ENCODE assay signal across 26 mouse cellular contexts in genomic region chr2:164041523-164041922, GRCm38 (mm10). TPM values are rescaled to one million over a fixed set of nuclear protein-coding genes. Genes with fewer than 3 reads are reported as not detected.
DNase-seq lines count a peak whose midpoint lies in the region; ATAC-seq and TF ChIP-seq lines count a peak whose summit lies in the region.
"Had no signal": no experiment of that assay in that cellular context is flagged by ENCODE, and none has a peak within 500 bp of the region (broad histone marks: within the 10 kb centered on the region; RNA-seq: fewer than 3 reads in every experiment).

No protein-coding gene starts in this region.

- WGBS in bone marrow, adult 2 months = 73% methylated on average over 2 of the region's 2 CpGs
- 69% methylated on average over 2 of the region's 2 CpGs for WGBS in intestine, embryonic 16.5 days

- no peak for TF ChIP-seq POLR2A in bone marrow, adult 2 months (IDR thresholded peaks at IDR 0.05; ENCODE audit: borderline replicate concordance, control insufficient read depth, low read depth, low read length)
- no peak for TF ChIP-seq POLR2A in myocyte (IDR thresholded peaks at IDR 0.05; ENCODE audit: insufficient read length, low read depth)

- H3K4me3 ChIP-seq in bone marrow, adult 2 months (replicated peaks; ENCODE audit: control insufficient read depth, low read depth, low read length) = no peak overlapping the region
- H3K4me3 ChIP-seq in intestine, embryonic 16.5 days (ENCODE audit: low read length) = no peak overlapping the region
- H3K4me3 ChIP-seq in myocyte = no peak overlapping the region
- H3K4me3 ChIP-seq: embryonic facial prominence, embryonic 13.5 days; embryonic facial prominence, embryonic 15.5 days; erythroblast, embryonic 14.5 days; forebrain, embryonic 10.5 days; forebrain, embryonic 12.5 days had no signal

- H3K9ac ChIP-seq in intestine, embryonic 16.5 days (ENCODE audit: low read depth, low read length) = no peak overlapping the region
- H3K9ac ChIP-seq: embryonic facial prominence, embryonic 13.5 days; embryonic facial prominence, embryonic 15.5 days; forebrain, embryonic 12.5 days had no signal

- H3ac ChIP-seq in myocyte (ENCODE audit: control insufficient read depth, insufficient read length) = no peak overlapping the region

- H3K27me3 ChIP-seq in intestine, embryonic 16.5 days (replicated peaks; ENCODE audit: control insufficient read depth, insufficient read depth, low read length) = no peaks in the 10 kb centered on the region
- no peaks in the 10 kb centered on the region for H3K27me3 ChIP-seq in myocyte (ENCODE audit: control insufficient read depth, insufficient read depth, insufficient read length)
- H3K27me3 ChIP-seq: CH12.LX; embryonic facial prominence, embryonic 13.5 days; embryonic facial prominence, embryonic 15.5 days; forebrain, embryonic 12.5 days; Patski had no signal

- H3K36me3 ChIP-seq in intestine, embryonic 16.5 days (ENCODE audit: control insufficient read depth, insufficient read depth, low read length) = no peaks in the 10 kb centered on the region
- H3K36me3 ChIP-seq in myocyte (ENCODE audit: control insufficient read depth, insufficient read depth) = no peaks in the 10 kb centered on the region
- H3K36me3 ChIP-seq: embryonic facial prominence, embryonic 13.5 days; embryonic facial prominence, embryonic 15.5 days; forebrain, embryonic 10.5 days; forebrain, embryonic 12.5 days; G1E had no signal

- H3K79me2 ChIP-seq in myocyte (ENCODE audit: control insufficient read depth, insufficient read depth) = no peaks in the 10 kb centered on the region

- peaks cover 3% of the 10 kb centered on the region for H3K4me1 ChIP-seq in bone marrow, adult 2 months (ENCODE audit: control insufficient read depth, insufficient read depth, low read length)
- no peaks in the 10 kb centered on the region for H3K4me1 ChIP-seq in intestine, embryonic 16.5 days (ENCODE audit: control insufficient read depth, insufficient read depth, low read length)
- H3K4me1 ChIP-seq: forebrain, embryonic 12.5 days had no signal

- no peak overlapping the region for H3K4me2 ChIP-seq in intestine, embryonic 16.5 days (ENCODE audit: low read depth, low read length)
- no peak overlapping the region for H3K4me2 ChIP-seq in myocyte (ENCODE audit: low read depth)
- H3K4me2 ChIP-seq: embryonic facial prominence, embryonic 13.5 days; embryonic facial prominence, embryonic 15.5 days; forebrain, embryonic 12.5 days had no signal

- no peak for TF ChIP-seq CTCF in bone marrow, adult 2 months (IDR thresholded peaks at IDR 0.05; ENCODE audit: control insufficient read depth, insufficient read depth, low read length)

- DNase-seq in kidney, adult 11 months = no peak
- DNase-seq: adrenal gland, adult 8-10 months; B cell, adult 2 months; cerebellum, adult 11 months; cerebellum, adult 18-20 months; cerebellum, adult 8-10 months; cerebellum, adult 9-11 months; cerebellum, postnatal 14 days; cerebellum, postnatal 36 days; embryo, embryonic 11 days had no signal

- ATAC-seq in intestine, embryonic 16.5 days = peak; percentile 61
- no peak for ATAC-seq in frontal cortex, adult (ENCODE audit: low TSS enrichment)
- ATAC-seq: activated CD4-positive, CD25-positive, alpha-beta regulatory T cell, adult 4 months; CD4-positive, CD25-positive, alpha-beta regulatory T cell, adult 4 months; forebrain, embryonic 14.5 days; forebrain, embryonic 16.5 days; Patski had no signal

- peak overlapping the region; percentile 42; the same call in 1 of the 2 replicates for H3K27ac ChIP-seq in bone marrow, adult 2 months (ENCODE audit: control insufficient read depth, insufficient read depth, low read depth, low read length, poor library complexity)
- no peak overlapping the region for H3K27ac ChIP-seq in intestine, embryonic 16.5 days (ENCODE audit: low read length)
- H3K27ac ChIP-seq: embryonic facial prominence, embryonic 13.5 days; embryonic facial prominence, embryonic 15.5 days; forebrain, embryonic 10.5 days; forebrain, embryonic 12.5 days had no signal

- no peaks in the 10 kb centered on the region for H3K9me3 ChIP-seq in intestine, embryonic 16.5 days (ENCODE audit: control insufficient read depth, low read length)
- H3K9me3 ChIP-seq: embryonic facial prominence, embryonic 13.5 days; embryonic facial prominence, embryonic 15.5 days; forebrain, embryonic 10.5 days; forebrain, embryonic 12.5 days; G1E had no signal

TF ChIP-seq in myocyte, 11 proteins besides CTCF, POLR2A, EP300 and RAD21:
- TF ChIP-seq MYOG (IDR thresholded peaks at IDR 0.05; ENCODE audit: control insufficient read depth in 1 of 3, insufficient read depth in 1 of 3, insufficient read length in 2 of 3, low read depth in 2 of 3) (peak in 2 of 3 experiments; percentile 48 to 63), MYOD1 (IDR thresholded peaks at IDR 0.05; ENCODE audit: control insufficient read depth in 1 of 3, insufficient read length in 2 of 3, low read depth in 2 of 3) (peak in 2 of 3 experiments; percentile 61 to 73), POLR2AphosphoS2 (IDR thresholded peaks at IDR 0.05; ENCODE audit: insufficient read length, low read depth) (no peak)

RNA-seq across cellular contexts. Expression of gene Pabpc1l, which starts 16.3 kb away (rescaled TPM):
- polyA plus RNA-seq in bone marrow, adult 2 months (2011; ENCODE audit: insufficient read depth, insufficient read length, low replicate concordance, missing spikeins) = 8.6 and 10.8 TPM in 2 replicates
- polyA plus RNA-seq in intestine, embryonic 16.5 days (2015; fragmentation: Nextera tagmentation; extraction: Ambion mirVana) = 0.89 and 1.5 TPM in 2 replicates
- polyA plus RNA-seq in myocyte (2012; fragmentation: generic; extraction: Trizol) = 1.5 TPM

RNA-seq across cellular contexts. Expression of gene Stk4, which starts 28.6 kb away (rescaled TPM):
- polyA plus RNA-seq in bone marrow, adult 2 months (2011; ENCODE audit: insufficient read depth, insufficient read length, low replicate concordance, missing spikeins) = 27.5 and 28.7 TPM in 2 replicates
- polyA plus RNA-seq in intestine, embryonic 16.5 days (2015; fragmentation: Nextera tagmentation; extraction: Ambion mirVana) = 18.1 and 18.4 TPM in 2 replicates
- polyA plus RNA-seq in myocyte (2012; fragmentation: generic; extraction: Trizol) = 9.8 TPM

RNA-seq across cellular contexts. Expression of gene Tomm34, which starts 29.4 kb away (rescaled TPM):
- polyA plus RNA-seq in bone marrow, adult 2 months (2011; ENCODE audit: insufficient read depth, insufficient read length, low replicate concordance, missing spikeins) = 34.6 and 50.9 TPM in 2 replicates
- polyA plus RNA-seq in intestine, embryonic 16.5 days (2015; fragmentation: Nextera tagmentation; extraction: Ambion mirVana) = 55.6 and 57.5 TPM in 2 replicates
- polyA plus RNA-seq in myocyte (2012; fragmentation: generic; extraction: Trizol) = 24.1 TPM

RNA-seq across cellular contexts. Expression of gene Ywhab, which starts 46.8 kb away (rescaled TPM):
- polyA plus RNA-seq in bone marrow, adult 2 months (2011; ENCODE audit: insufficient read depth, insufficient read length, low replicate concordance, missing spikeins) = 38.3 and 61.2 TPM in 2 replicates
- polyA plus RNA-seq in intestine, embryonic 16.5 days (2015; fragmentation: Nextera tagmentation; extraction: Ambion mirVana) = 233 and 238 TPM in 2 replicates
- polyA plus RNA-seq in myocyte (2012; fragmentation: generic; extraction: Trizol) = 118 TPM
